Mouse (Mus musculus): Measurements from ENCODE around the gene Ttc27. TPM values are rescaled to one million over a fixed set of nuclear protein-coding genes. Genes with fewer than 3 reads are reported as not detected.
"Not testable (repeated sequence)": the region's sequence is repeated elsewhere in the genome, so short reads cannot be mapped to it uniquely, and the experiment has no call there.

Ttc27 gene
- polyA plus RNA-seq, 1 experiment, result 0.67 TPM

DNA sequence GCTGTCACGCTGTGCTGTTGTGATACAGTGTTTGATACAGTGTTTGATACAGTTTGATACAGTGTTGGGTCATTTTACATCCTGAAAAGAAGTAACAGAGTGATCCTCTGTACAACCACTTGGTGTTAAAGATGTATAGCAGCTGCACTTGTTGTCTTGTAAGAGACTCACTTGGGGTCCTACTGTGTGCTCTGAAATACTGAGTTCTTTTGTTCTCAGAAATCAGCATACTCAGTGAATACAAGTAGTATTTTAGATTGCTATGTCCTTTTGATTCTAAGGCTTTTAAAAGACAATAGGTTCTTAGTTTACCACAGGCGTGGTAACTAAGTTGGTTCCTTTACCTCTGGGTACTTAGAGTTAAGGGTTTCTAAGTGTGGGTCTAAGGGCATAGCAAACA, 29.0 kb upstream of the Ttc27 start:
- H3K36me3 ChIP-seq (ENCODE audit: control insufficient read depth, insufficient read depth, low read length), result peaks cover 44% of the 10 kb centered on the region
- H3K27me3 ChIP-seq (ENCODE audit: control insufficient read depth, insufficient read depth, low read length), result no peaks in the 10 kb centered on the region
- no peak overlapping the region for H3K27ac ChIP-seq (ENCODE audit: insufficient read depth, low read depth, low read length)
- WGBS, result over 99% methylated on average over 2 of the region's 2 CpGs
- no peak overlapping the region for H3K4me3 ChIP-seq (ENCODE audit: low read depth, low read length)
- no peak for TF ChIP-seq POLR2A (IDR thresholded peaks at IDR 0.05; ENCODE audit: low read depth, low read length)
- TF ChIP-seq CTCF (IDR thresholded peaks at IDR 0.05; ENCODE audit: extremely low read depth, insufficient read length, insufficient replicate concordance, low read depth, low read length), result no peak
- no peaks in the 10 kb centered on the region for H3K4me1 ChIP-seq (ENCODE audit: control insufficient read depth, insufficient read depth, insufficient read length, low read length)

DNA sequence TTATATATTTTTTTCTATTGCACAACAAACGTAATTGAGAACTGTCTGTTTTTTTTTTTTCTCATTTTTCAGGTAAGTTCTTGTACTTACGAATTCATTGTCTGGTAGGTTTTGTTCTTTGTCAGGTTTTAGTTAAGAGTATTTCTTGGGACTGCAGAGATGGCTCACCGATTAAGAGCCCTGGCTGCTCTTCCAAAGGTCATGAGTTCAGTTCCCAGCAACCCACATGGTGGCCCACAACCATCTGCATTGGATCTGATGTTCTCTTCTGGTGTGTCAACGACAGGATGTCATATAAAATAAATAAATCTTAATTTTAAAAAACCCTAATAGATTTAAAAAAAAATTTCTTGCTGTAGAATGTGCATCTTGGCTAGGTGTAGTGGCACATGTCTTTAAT, 28.1 kb upstream of the Ttc27 start:
- H3K27ac ChIP-seq (ENCODE audit: insufficient read depth, low read depth, low read length), result no peak overlapping the region
- no peaks in the 10 kb centered on the region for H3K27me3 ChIP-seq (ENCODE audit: control insufficient read depth, insufficient read depth, low read length)
- H3K36me3 ChIP-seq (ENCODE audit: control insufficient read depth, insufficient read depth, low read length), result peaks cover 43% of the 10 kb centered on the region
- WGBS, result 89% methylated on average over 4 of the region's 4 CpGs
- no peak overlapping the region for H3K4me3 ChIP-seq (ENCODE audit: low read depth, low read length)
- no peaks in the 10 kb centered on the region for H3K4me1 ChIP-seq (ENCODE audit: control insufficient read depth, insufficient read depth, insufficient read length, low read length)
- TF ChIP-seq CTCF (IDR thresholded peaks at IDR 0.05; ENCODE audit: extremely low read depth, insufficient read length, insufficient replicate concordance, low read depth, low read length), result no peak
- no peak for TF ChIP-seq POLR2A (IDR thresholded peaks at IDR 0.05; ENCODE audit: low read depth, low read length)

DNA sequence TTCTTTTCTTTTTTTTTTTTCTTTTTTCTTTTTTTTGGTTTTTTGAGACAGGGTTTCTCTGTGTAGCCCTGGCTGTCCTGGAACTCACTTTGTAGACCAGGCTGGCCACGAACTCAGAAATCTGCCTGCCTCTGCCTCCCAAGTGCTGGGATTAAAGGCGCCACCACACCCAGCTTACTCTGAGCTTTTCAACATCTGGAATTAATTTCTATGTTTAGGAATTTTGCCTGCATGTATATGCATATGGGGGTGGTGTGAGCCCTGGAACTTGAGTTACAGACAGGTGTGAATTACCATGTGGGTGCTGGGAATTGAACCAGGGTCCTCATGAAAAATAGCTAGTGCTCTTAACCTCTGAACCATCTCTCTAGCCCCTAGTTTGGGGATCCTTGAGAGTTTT, 15.9 kb upstream of the Ttc27 start:
- not testable (repeated sequence) for H3K4me1 ChIP-seq (ENCODE audit: control insufficient read depth, insufficient read depth, insufficient read length, low read length); H3K27me3 ChIP-seq (ENCODE audit: control insufficient read depth, insufficient read depth, low read length); H3K4me3 ChIP-seq (ENCODE audit: low read depth, low read length); H3K27ac ChIP-seq (ENCODE audit: insufficient read depth, low read depth, low read length)
- peaks cover 52% of the 10 kb centered on the region for H3K36me3 ChIP-seq (ENCODE audit: control insufficient read depth, insufficient read depth, low read length)
- WGBS, result 100% methylated on average over 2 of the region's 2 CpGs

DNA sequence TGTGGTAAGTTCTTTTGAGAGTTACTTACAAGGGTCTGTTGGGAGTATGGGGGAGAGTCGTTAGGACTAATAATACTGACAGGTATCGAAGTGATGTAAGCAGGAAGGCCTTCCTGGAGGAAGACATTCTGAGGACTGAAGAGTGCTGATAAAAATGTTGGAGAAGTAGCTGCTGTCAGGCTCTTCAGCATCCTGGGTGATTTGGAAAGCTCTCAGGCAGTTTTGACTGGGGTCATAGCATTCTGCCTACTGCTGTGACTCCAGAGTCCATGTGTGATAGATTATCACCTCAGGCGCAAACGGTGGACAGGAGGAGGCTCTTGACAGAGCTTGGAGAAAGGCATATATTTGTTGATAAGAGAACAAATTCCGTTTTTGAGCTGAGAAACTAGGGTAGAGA, 12.1 kb upstream of the Ttc27 start:
- WGBS, result 74% methylated on average over 5 of the region's 5 CpGs
- H3K36me3 ChIP-seq (ENCODE audit: control insufficient read depth, insufficient read depth, low read length), result peaks cover 20% of the 10 kb centered on the region
- H3K27me3 ChIP-seq (ENCODE audit: control insufficient read depth, insufficient read depth, low read length), result no peaks in the 10 kb centered on the region
- H3K4me3 ChIP-seq (ENCODE audit: low read depth, low read length), result no peak overlapping the region
- TF ChIP-seq POLR2A (IDR thresholded peaks at IDR 0.05; ENCODE audit: low read depth, low read length) (no peak), CTCF (IDR thresholded peaks at IDR 0.05; ENCODE audit: extremely low read depth, insufficient read length, insufficient replicate concordance, low read depth, low read length) (no peak)
- no peaks in the 10 kb centered on the region for H3K4me1 ChIP-seq (ENCODE audit: control insufficient read depth, insufficient read depth, insufficient read length, low read length)
- H3K27ac ChIP-seq (ENCODE audit: insufficient read depth, low read depth, low read length), result no peak overlapping the region

DNA sequence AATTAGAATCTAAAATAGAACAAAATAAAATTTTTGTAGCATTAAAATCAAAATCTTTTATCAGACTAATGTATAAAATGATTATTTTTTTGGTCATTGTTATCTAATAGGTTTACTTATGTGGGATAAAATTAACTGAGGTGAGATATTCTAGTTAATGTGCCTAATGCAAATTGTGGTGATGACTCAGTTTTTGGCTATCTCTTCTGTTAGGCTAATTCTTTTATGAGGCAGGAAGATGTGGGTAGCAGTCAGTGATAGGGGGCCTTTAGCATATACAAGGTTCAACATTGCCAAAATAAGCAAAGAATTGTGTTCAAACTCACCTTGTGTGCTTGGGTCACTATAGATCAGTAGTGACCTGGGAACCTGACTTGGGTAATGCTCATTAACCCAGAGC, 10.9 kb upstream of the Ttc27 start:
- no peaks in the 10 kb centered on the region for H3K27me3 ChIP-seq (ENCODE audit: control insufficient read depth, insufficient read depth, low read length)
- no peaks in the 10 kb centered on the region for H3K4me1 ChIP-seq (ENCODE audit: control insufficient read depth, insufficient read depth, insufficient read length, low read length)
- TF ChIP-seq CTCF (IDR thresholded peaks at IDR 0.05; ENCODE audit: extremely low read depth, insufficient read length, insufficient replicate concordance, low read depth, low read length), result no peak
- no peak for TF ChIP-seq POLR2A (IDR thresholded peaks at IDR 0.05; ENCODE audit: low read depth, low read length)
- H3K27ac ChIP-seq (ENCODE audit: insufficient read depth, low read depth, low read length), result no peak overlapping the region
- peaks cover 12% of the 10 kb centered on the region for H3K36me3 ChIP-seq (ENCODE audit: control insufficient read depth, insufficient read depth, low read length)
- H3K4me3 ChIP-seq (ENCODE audit: low read depth, low read length), result no peak overlapping the region

DNA sequence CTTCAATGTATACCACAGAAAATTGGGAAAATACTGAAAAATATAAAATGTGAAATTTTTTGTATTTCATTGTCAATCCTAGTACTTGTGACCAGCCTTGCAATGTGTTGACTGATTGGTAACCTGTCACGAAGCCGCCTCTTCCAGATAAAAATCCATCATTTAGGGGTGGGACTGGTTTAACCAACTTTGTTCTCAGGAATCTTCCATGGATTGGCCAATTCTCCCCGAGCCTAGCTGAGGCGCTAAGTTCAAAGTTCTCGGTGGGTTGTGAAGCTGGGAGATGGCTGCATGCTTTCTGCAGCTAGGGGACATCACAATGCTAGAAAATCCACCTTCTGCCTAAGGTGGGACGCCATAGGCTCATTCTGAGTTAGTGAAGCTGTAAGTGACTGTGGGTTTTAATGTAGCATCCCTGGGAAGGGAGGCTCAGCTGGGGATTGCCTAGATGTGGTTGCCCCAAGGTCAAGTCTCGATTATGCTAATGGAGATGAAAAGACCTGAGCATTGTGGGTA, 9.8 kb upstream of the Ttc27 start:
- no peaks in the 10 kb centered on the region for H3K4me1 ChIP-seq (ENCODE audit: control insufficient read depth, insufficient read depth, insufficient read length, low read length)
- TF ChIP-seq CTCF (IDR thresholded peaks at IDR 0.05; ENCODE audit: extremely low read depth, insufficient read length, insufficient replicate concordance, low read depth, low read length), result no peak
- TF ChIP-seq POLR2A (IDR thresholded peaks at IDR 0.05; ENCODE audit: low read depth, low read length), result no peak
- no peaks in the 10 kb centered on the region for H3K27me3 ChIP-seq (ENCODE audit: control insufficient read depth, insufficient read depth, low read length)
- no peak overlapping the region for H3K27ac ChIP-seq (ENCODE audit: insufficient read depth, low read depth, low read length)
- H3K4me3 ChIP-seq (ENCODE audit: low read depth, low read length), result no peak overlapping the region
- 71% methylated on average over 7 of the region's 7 CpGs for WGBS
- H3K36me3 ChIP-seq (ENCODE audit: control insufficient read depth, insufficient read depth, low read length), result peaks cover 7% of the 10 kb centered on the region

DNA sequence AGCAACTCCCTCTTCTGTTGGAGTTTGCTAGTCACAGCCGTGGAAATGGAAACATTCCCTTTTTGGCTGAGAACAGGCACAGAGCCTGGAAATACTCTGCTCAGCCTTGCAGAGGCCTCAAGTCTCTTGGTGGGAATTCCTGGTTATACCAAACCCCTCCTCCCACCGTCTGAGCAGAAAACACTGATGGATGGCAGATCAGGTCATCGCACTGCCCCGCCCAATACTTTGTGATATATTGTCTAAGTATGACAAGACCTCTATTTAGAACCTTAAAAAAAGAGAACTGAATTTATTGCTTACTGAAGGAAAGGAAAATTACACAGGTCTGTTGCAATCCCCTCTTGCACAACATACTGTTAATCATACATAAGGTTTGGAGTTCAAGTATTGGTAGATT, 6.8 kb upstream of the Ttc27 start:
- TF ChIP-seq POLR2A (IDR thresholded peaks at IDR 0.05; ENCODE audit: low read depth, low read length), result no peak
- no peak for TF ChIP-seq CTCF (IDR thresholded peaks at IDR 0.05; ENCODE audit: extremely low read depth, insufficient read length, insufficient replicate concordance, low read depth, low read length)
- Histone ChIP-seq H3K4me1 (ENCODE audit: control insufficient read depth, insufficient read depth, insufficient read length, low read length) (no peaks in the 10 kb centered on the region; the same call in 1 of the 2 replicates), H3K36me3 (ENCODE audit: control insufficient read depth, insufficient read depth, low read length) (no peaks in the 10 kb centered on the region), H3K27me3 (ENCODE audit: control insufficient read depth, insufficient read depth, low read length) (no peaks in the 10 kb centered on the region), H3K27ac (ENCODE audit: insufficient read depth, low read depth, low read length) (no peak overlapping the region), H3K4me3 (ENCODE audit: low read depth, low read length) (no peak overlapping the region)
- 28% methylated on average over 4 of the region's 4 CpGs for WGBS

DNA sequence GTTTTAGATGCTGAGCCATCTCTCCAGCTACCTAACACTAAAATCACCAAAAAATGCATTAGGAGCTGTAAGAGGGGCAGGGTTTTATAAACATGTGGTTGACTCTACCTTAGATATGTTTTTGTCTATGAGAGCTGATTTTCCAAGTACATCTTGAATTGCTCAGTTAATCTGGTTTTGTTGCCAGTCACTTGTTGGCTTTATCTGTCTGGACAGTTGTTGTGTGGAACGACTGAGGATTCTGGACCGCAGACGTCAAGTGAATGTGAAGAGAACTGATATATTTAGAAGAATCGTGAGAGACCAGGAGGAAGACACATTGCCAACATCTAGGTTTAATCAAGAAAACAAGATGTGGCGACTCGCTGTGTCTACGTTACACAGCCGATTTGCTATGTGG, 5.9 kb upstream of the Ttc27 start:
- 88% methylated on average over 8 of the region's 8 CpGs for WGBS
- no peaks in the 10 kb centered on the region; the same call in 1 of the 2 replicates for H3K4me1 ChIP-seq (ENCODE audit: control insufficient read depth, insufficient read depth, insufficient read length, low read length)
- H3K4me3 ChIP-seq (ENCODE audit: low read depth, low read length), result no peak overlapping the region
- TF ChIP-seq CTCF (IDR thresholded peaks at IDR 0.05; ENCODE audit: extremely low read depth, insufficient read length, insufficient replicate concordance, low read depth, low read length), result no peak
- no peak for TF ChIP-seq POLR2A (IDR thresholded peaks at IDR 0.05; ENCODE audit: low read depth, low read length)
- no peak overlapping the region for H3K27ac ChIP-seq (ENCODE audit: insufficient read depth, low read depth, low read length)
- no peaks in the 10 kb centered on the region for H3K36me3 ChIP-seq (ENCODE audit: control insufficient read depth, insufficient read depth, low read length)
- H3K27me3 ChIP-seq (ENCODE audit: control insufficient read depth, insufficient read depth, low read length), result no peaks in the 10 kb centered on the region

Measured in small intestine, adult 2 months (tissue).